Mouse (Mus musculus): Measurements from ENCODE around the gene Nr3c2. TPM values are rescaled to one million over a fixed set of nuclear protein-coding genes. Genes with fewer than 3 reads are reported as not detected.

The Nr3c2 gene
- polyA plus RNA-seq, 1 experiment = 0.39 TPM

- H3K4me1 ChIP-seq (ENCODE audit: control insufficient read depth, insufficient read depth, low read length) = no peaks in the 10 kb centered on the region
- H3K4me3 ChIP-seq (ENCODE audit: insufficient read depth, low read length) = no peak overlapping the region
- H3K27ac ChIP-seq (ENCODE audit: insufficient read depth, low read depth, low read length) = no peak overlapping the region
- TF ChIP-seq CTCF (IDR thresholded peaks at IDR 0.05; ENCODE audit: low read depth, low read length) (no peak), POLR2A (IDR thresholded peaks at IDR 0.05; ENCODE audit: borderline replicate concordance, low read depth, low read length) (no peak)
Measured at GRCm38 (mm10) chr8:77046217-77046616, 147.0 kb downstream of the Nr3c2 start.

GRCm38 (mm10) chr8:77046731-77047130 is 147.5 kb downstream of the Nr3c2 start:
- no peak for TF ChIP-seq CTCF (IDR thresholded peaks at IDR 0.05; ENCODE audit: low read depth, low read length)
- no peak for TF ChIP-seq POLR2A (IDR thresholded peaks at IDR 0.05; ENCODE audit: borderline replicate concordance, low read depth, low read length)
- no peak overlapping the region for H3K27ac ChIP-seq (ENCODE audit: insufficient read depth, low read depth, low read length)
- no peak overlapping the region for H3K4me3 ChIP-seq (ENCODE audit: insufficient read depth, low read length)
- no peaks in the 10 kb centered on the region for H3K4me1 ChIP-seq (ENCODE audit: control insufficient read depth, insufficient read depth, low read length)

GRCm38 (mm10) chr8:77051399-77052275 is 152.4 kb downstream of the Nr3c2 start:
- no peaks in the 10 kb centered on the region for H3K4me1 ChIP-seq (ENCODE audit: control insufficient read depth, insufficient read depth, low read length)
- H3K27ac ChIP-seq (ENCODE audit: insufficient read depth, low read depth, low read length) = no peak overlapping the region
- TF ChIP-seq CTCF (IDR thresholded peaks at IDR 0.05; ENCODE audit: low read depth, low read length) = no peak
- TF ChIP-seq POLR2A (IDR thresholded peaks at IDR 0.05; ENCODE audit: borderline replicate concordance, low read depth, low read length) = no peak
- no peak overlapping the region for H3K4me3 ChIP-seq (ENCODE audit: insufficient read depth, low read length)

GRCm38 (mm10) chr8:77055492-77056021 is 156.3 kb downstream of the Nr3c2 start:
- Histone ChIP-seq H3K4me3 (ENCODE audit: insufficient read depth, low read length) (no peak overlapping the region), H3K4me1 (ENCODE audit: control insufficient read depth, insufficient read depth, low read length) (no peaks in the 10 kb centered on the region), H3K27ac (ENCODE audit: insufficient read depth, low read depth, low read length) (no peak overlapping the region)
- TF ChIP-seq POLR2A (IDR thresholded peaks at IDR 0.05; ENCODE audit: borderline replicate concordance, low read depth, low read length) (no peak), CTCF (IDR thresholded peaks at IDR 0.05; ENCODE audit: low read depth, low read length) (no peak)

GRCm38 (mm10) chr8:77056853-77057252 is 157.6 kb downstream of the Nr3c2 start:
- no peak overlapping the region for H3K27ac ChIP-seq (ENCODE audit: insufficient read depth, low read depth, low read length)
- TF ChIP-seq CTCF (IDR thresholded peaks at IDR 0.05; ENCODE audit: low read depth, low read length) = no peak
- no peak for TF ChIP-seq POLR2A (IDR thresholded peaks at IDR 0.05; ENCODE audit: borderline replicate concordance, low read depth, low read length)
- H3K4me3 ChIP-seq (ENCODE audit: insufficient read depth, low read length) = no peak overlapping the region
- H3K4me1 ChIP-seq (ENCODE audit: control insufficient read depth, insufficient read depth, low read length) = no peaks in the 10 kb centered on the region

GRCm38 (mm10) chr8:77082687-77083086 is 183.4 kb downstream of the Nr3c2 start:
- TF ChIP-seq POLR2A (IDR thresholded peaks at IDR 0.05; ENCODE audit: borderline replicate concordance, low read depth, low read length) (no peak), CTCF (IDR thresholded peaks at IDR 0.05; ENCODE audit: low read depth, low read length) (no peak)
- H3K4me3 ChIP-seq (ENCODE audit: insufficient read depth, low read length) = no peak overlapping the region
- H3K4me1 ChIP-seq (ENCODE audit: control insufficient read depth, insufficient read depth, low read length) = no peaks in the 10 kb centered on the region
- no peak overlapping the region for H3K27ac ChIP-seq (ENCODE audit: insufficient read depth, low read depth, low read length)

GRCm38 (mm10) chr8:77086036-77086435 is 186.8 kb downstream of the Nr3c2 start:
- Histone ChIP-seq H3K27ac (ENCODE audit: insufficient read depth, low read depth, low read length) (no peak overlapping the region), H3K4me3 (ENCODE audit: insufficient read depth, low read length) (no peak overlapping the region), H3K4me1 (ENCODE audit: control insufficient read depth, insufficient read depth, low read length) (no peaks in the 10 kb centered on the region)
- no peak for TF ChIP-seq CTCF (IDR thresholded peaks at IDR 0.05; ENCODE audit: low read depth, low read length)
- no peak for TF ChIP-seq POLR2A (IDR thresholded peaks at IDR 0.05; ENCODE audit: borderline replicate concordance, low read depth, low read length)

- H3K4me3 ChIP-seq (ENCODE audit: insufficient read depth, low read length) = no peak overlapping the region
- H3K4me1 ChIP-seq (ENCODE audit: control insufficient read depth, insufficient read depth, low read length) = no peaks in the 10 kb centered on the region
- TF ChIP-seq POLR2A (IDR thresholded peaks at IDR 0.05; ENCODE audit: borderline replicate concordance, low read depth, low read length) (no peak), CTCF (IDR thresholded peaks at IDR 0.05; ENCODE audit: low read depth, low read length) (no peak)
- H3K27ac ChIP-seq (ENCODE audit: insufficient read depth, low read depth, low read length) = no peak overlapping the region
Measured at GRCm38 (mm10) chr8:77096721-77097120, 197.5 kb downstream of the Nr3c2 start.

GRCm38 (mm10) chr8:77098101-77098500 is 198.9 kb downstream of the Nr3c2 start:
- Histone ChIP-seq H3K4me1 (ENCODE audit: control insufficient read depth, insufficient read depth, low read length) (no peaks in the 10 kb centered on the region), H3K27ac (ENCODE audit: insufficient read depth, low read depth, low read length) (no peak overlapping the region), H3K4me3 (ENCODE audit: insufficient read depth, low read length) (no peak overlapping the region)
- TF ChIP-seq POLR2A (IDR thresholded peaks at IDR 0.05; ENCODE audit: borderline replicate concordance, low read depth, low read length) (no peak), CTCF (IDR thresholded peaks at IDR 0.05; ENCODE audit: low read depth, low read length) (no peak)

GRCm38 (mm10) chr8:77100370-77100769 is 201.1 kb downstream of the Nr3c2 start:
- Histone ChIP-seq H3K27ac (ENCODE audit: insufficient read depth, low read depth, low read length) (no peak overlapping the region), H3K4me3 (ENCODE audit: insufficient read depth, low read length) (no peak overlapping the region), H3K4me1 (ENCODE audit: control insufficient read depth, insufficient read depth, low read length) (no peaks in the 10 kb centered on the region)
- TF ChIP-seq POLR2A (IDR thresholded peaks at IDR 0.05; ENCODE audit: borderline replicate concordance, low read depth, low read length) (no peak), CTCF (IDR thresholded peaks at IDR 0.05; ENCODE audit: low read depth, low read length) (no peak)
